Mouse (Mus musculus): ENCODE results near the gene Zswim7. TPM values are rescaled to one million over a fixed set of nuclear protein-coding genes. Genes with fewer than 3 reads are reported as not detected.
A peak's percentile ranks its signal among the peaks of the same experiment; 100 is the strongest.

The Zswim7 gene
- total and polyA plus RNA-seq, 2 experiments from 2014 or later = 9.3 to 27.8 TPM

GRCm38 (mm10) chr11:62247759-62248400 lies 33.3 kb downstream of the Zswim7 start:
- no peak for ATAC-seq
- no peak for DNase-seq (ENCODE audit: low spot score)
- 39% methylated on average over 18 of the region's 18 CpGs for WGBS
- Histone ChIP-seq H3K9me3 (ENCODE audit: low read length) (no peaks in the 10 kb centered on the region), H3K9ac (replicated peaks; ENCODE audit: low read length) (peak overlapping the region; percentile 48), H3K36me3 (ENCODE audit: insufficient read depth, low read length) (no peaks in the 10 kb centered on the region), H3K4me3 (ENCODE audit: low read length) (peak overlapping the region; percentile 61), H3K27ac (no peak overlapping the region), H3K4me2 (ENCODE audit: low read depth, low read length) (peak overlapping the region; percentile 100), H3K4me1 (ENCODE audit: insufficient read depth, low read length) (peaks cover 4% of the 10 kb centered on the region; the same call in 1 of the 2 replicates), H3K27me3 (ENCODE audit: insufficient read depth, low read length) (no peaks in the 10 kb centered on the region)
- TF ChIP-seq CTCF (IDR thresholded peaks at IDR 0.05; ENCODE audit: low read depth) = no peak

GRCm38 (mm10) chr11:62244471-62244870 lies 36.7 kb downstream of the Zswim7 start:
- Histone ChIP-seq H3K4me2 (ENCODE audit: low read depth, low read length) (no peak overlapping the region), H3K9me3 (ENCODE audit: low read length) (no peaks in the 10 kb centered on the region), H3K9ac (replicated peaks; ENCODE audit: low read length) (no peak overlapping the region), H3K27ac (no peak overlapping the region), H3K4me1 (ENCODE audit: insufficient read depth, low read length) (peaks cover 3% of the 10 kb centered on the region; the same call in 1 of the 2 replicates), H3K4me3 (ENCODE audit: low read length) (no peak overlapping the region), H3K36me3 (ENCODE audit: insufficient read depth, low read length) (no peaks in the 10 kb centered on the region), H3K27me3 (ENCODE audit: insufficient read depth, low read length) (no peaks in the 10 kb centered on the region)
- 91% methylated on average over 4 of the region's 4 CpGs for WGBS
- no peak for TF ChIP-seq CTCF (IDR thresholded peaks at IDR 0.05; ENCODE audit: low read depth)
- DNase-seq (ENCODE audit: low spot score) = no peak
- ATAC-seq = no peak

- no peaks in the 10 kb centered on the region for H3K4me1 ChIP-seq (ENCODE audit: insufficient read depth, low read length)
- DNase-seq (ENCODE audit: low spot score) = no peak
- no peak overlapping the region for H3K4me3 ChIP-seq (ENCODE audit: low read length)
- no peak overlapping the region for H3K4me2 ChIP-seq (ENCODE audit: low read depth, low read length)
- no peak for ATAC-seq
- WGBS = 80% methylated on average over 8 of the region's 8 CpGs
- H3K9ac ChIP-seq (replicated peaks; ENCODE audit: low read length) = no peak overlapping the region
- H3K9me3 ChIP-seq (ENCODE audit: low read length) = no peaks in the 10 kb centered on the region
- H3K36me3 ChIP-seq (ENCODE audit: insufficient read depth, low read length) = no peaks in the 10 kb centered on the region
- TF ChIP-seq CTCF (IDR thresholded peaks at IDR 0.05; ENCODE audit: low read depth) = no peak
- H3K27me3 ChIP-seq (ENCODE audit: insufficient read depth, low read length) = no peaks in the 10 kb centered on the region
- H3K27ac ChIP-seq = no peak overlapping the region
Observed at GRCm38 (mm10) chr11:62243871-62244270, 37.3 kb downstream of the Zswim7 start.

GRCm38 (mm10) chr11:62240631-62241261 lies 40.4 kb downstream of the Zswim7 start:
- WGBS = 79% methylated on average over 12 of the region's 12 CpGs
- H3K9me3 ChIP-seq (ENCODE audit: low read length) = no peaks in the 10 kb centered on the region
- DNase-seq (ENCODE audit: low spot score) (no peak), ATAC-seq (no peak)
- H3K9ac ChIP-seq (replicated peaks; ENCODE audit: low read length) = no peak overlapping the region
- no peak overlapping the region for H3K27ac ChIP-seq
- no peaks in the 10 kb centered on the region for H3K27me3 ChIP-seq (ENCODE audit: insufficient read depth, low read length)
- no peak overlapping the region for H3K4me2 ChIP-seq (ENCODE audit: low read depth, low read length)
- H3K36me3 ChIP-seq (ENCODE audit: insufficient read depth, low read length) = no peaks in the 10 kb centered on the region
- H3K4me1 ChIP-seq (ENCODE audit: insufficient read depth, low read length) = no peaks in the 10 kb centered on the region
- no peak for TF ChIP-seq CTCF (IDR thresholded peaks at IDR 0.05; ENCODE audit: low read depth)
- H3K4me3 ChIP-seq (ENCODE audit: low read length) = no peak overlapping the region

- ATAC-seq (no peak), DNase-seq (ENCODE audit: low spot score) (no peak)
- H3K4me3 ChIP-seq (ENCODE audit: low read length) = no peak overlapping the region
- H3K9ac ChIP-seq (replicated peaks; ENCODE audit: low read length) = no peak overlapping the region
- H3K4me1 ChIP-seq (ENCODE audit: insufficient read depth, low read length) = no peaks in the 10 kb centered on the region
- WGBS = 69% methylated on average over 4 of the region's 4 CpGs
- TF ChIP-seq CTCF (IDR thresholded peaks at IDR 0.05; ENCODE audit: low read depth) = no peak
- H3K27ac ChIP-seq = no peak overlapping the region
- H3K27me3 ChIP-seq (ENCODE audit: insufficient read depth, low read length) = no peaks in the 10 kb centered on the region
- H3K36me3 ChIP-seq (ENCODE audit: insufficient read depth, low read length) = no peaks in the 10 kb centered on the region
- H3K9me3 ChIP-seq (ENCODE audit: low read length) = no peaks in the 10 kb centered on the region
- no peak overlapping the region for H3K4me2 ChIP-seq (ENCODE audit: low read depth, low read length)
Observed at GRCm38 (mm10) chr11:62224797-62225196, 56.4 kb downstream of the Zswim7 start.

GRCm38 (mm10) chr11:62223962-62224361 lies 57.2 kb downstream of the Zswim7 start:
- no peak overlapping the region for H3K27ac ChIP-seq
- TF ChIP-seq CTCF (IDR thresholded peaks at IDR 0.05; ENCODE audit: low read depth) = no peak
- no peak overlapping the region for H3K4me2 ChIP-seq (ENCODE audit: low read depth, low read length)
- no peaks in the 10 kb centered on the region for H3K27me3 ChIP-seq (ENCODE audit: insufficient read depth, low read length)
- no peak overlapping the region for H3K4me3 ChIP-seq (ENCODE audit: low read length)
- no peaks in the 10 kb centered on the region for H3K4me1 ChIP-seq (ENCODE audit: insufficient read depth, low read length)
- H3K9ac ChIP-seq (replicated peaks; ENCODE audit: low read length) = no peak overlapping the region
- no peaks in the 10 kb centered on the region for H3K36me3 ChIP-seq (ENCODE audit: insufficient read depth, low read length)
- DNase-seq (ENCODE audit: low spot score) = no peak
- H3K9me3 ChIP-seq (ENCODE audit: low read length) = no peaks in the 10 kb centered on the region
- no peak for ATAC-seq
- WGBS = 91% methylated on average over 7 of the region's 7 CpGs

- no peak for ATAC-seq
- Histone ChIP-seq H3K27ac (no peak overlapping the region), H3K27me3 (ENCODE audit: insufficient read depth, low read length) (no peaks in the 10 kb centered on the region)
Observed at GRCm38 (mm10) chr11:62223416-62223815, 57.8 kb downstream of the Zswim7 start.

More at GRCm38 (mm10) chr11:62223416-62223815, 57.8 kb downstream of the Zswim7 start:
- TF ChIP-seq CTCF (IDR thresholded peaks at IDR 0.05; ENCODE audit: low read depth) = no peak
- 92% methylated on average over 5 of the region's 5 CpGs for WGBS
- Histone ChIP-seq H3K4me2 (ENCODE audit: low read depth, low read length) (no peak overlapping the region), H3K9me3 (ENCODE audit: low read length) (no peaks in the 10 kb centered on the region), H3K9ac (replicated peaks; ENCODE audit: low read length) (no peak overlapping the region), H3K4me1 (ENCODE audit: insufficient read depth, low read length) (no peaks in the 10 kb centered on the region), H3K4me3 (ENCODE audit: low read length) (no peak overlapping the region), H3K36me3 (ENCODE audit: insufficient read depth, low read length) (no peaks in the 10 kb centered on the region)
- DNase-seq (ENCODE audit: low spot score) = no peak
